Mouse (Mus musculus) heart, embryonic 14.5 days (tissue): Measurements from ENCODE around the gene Plagl2. TPM values are rescaled to one million over a fixed set of nuclear protein-coding genes. Genes with fewer than 3 reads are reported as not detected.

Source experiments
- ATAC-seq: fragments of 200-750 bp; cut with Nextera tagmentation; 2 replicates; pipeline ENCODE4 v1.8.0; 2017; ENCODE audit warnings: low read depth, moderate TSS enrichment; ENCODE audit not compliant: insufficient number of reproducible peaks, insufficient read depth, low FRiP score
- H3K27ac ChIP-seq, 2 experiments: fragments of 200-500 bp in 1 of 2; fragments of 300-500 bp in 1 of 2; sonication (generic) in 1 of 2; replicated peaks in 1 of 2; 2 replicates each; pipeline ENCODE4 v1.5.1; 2012 to 2014; ENCODE audit warnings: low read depth in 2 of 2, low read length in 2 of 2, control low read depth in 1 of 2, mild to moderate bottlenecking in 1 of 2, mixed read lengths in 1 of 2; ENCODE audit not compliant: control insufficient read depth in 1 of 2, insufficient read depth in 1 of 2
- H3K27me3 ChIP-seq: fragments of 300-500 bp; sonication (generic); 2 replicates; pipeline ENCODE4 v1.6.1; 2014; ENCODE audit warnings: mild to moderate bottlenecking, low read length, control low read depth; ENCODE audit not compliant: control insufficient read depth, insufficient read depth
- H3K36me3 ChIP-seq: fragments of 300-500 bp; sonication (generic); 2 replicates; pipeline ENCODE4 v1.6.1; 2014; ENCODE audit warnings: mild to moderate bottlenecking, control low read depth, low read length, mixed read lengths; ENCODE audit not compliant: control insufficient read depth, insufficient read depth
- H3K4me1 ChIP-seq, 2 experiments: fragments of 200-500 bp in 1 of 2; fragments of 300-500 bp in 1 of 2; sonication (generic) in 1 of 2; 2 replicates each; pipeline ENCODE4 v1.6.1; 2012 to 2014; ENCODE audit warnings: low read length in 2 of 2, control low read depth in 1 of 2, mixed read lengths in 1 of 2; ENCODE audit not compliant: control insufficient read depth in 2 of 2, insufficient read depth in 2 of 2
- H3K4me2 ChIP-seq: fragments of 300-500 bp; sonication (generic); 2 replicates; pipeline ENCODE4 v1.6.1; 2014; ENCODE audit warnings: mild to moderate bottlenecking, low read length
- H3K4me3 ChIP-seq, 2 experiments: fragments of 200-500 bp in 1 of 2; fragments of 300-500 bp in 1 of 2; sonication (generic) in 1 of 2; 2 replicates each; pipeline ENCODE4 v1.5.1; 2012 to 2014; ENCODE audit warnings: low read length in 2 of 2, mild to moderate bottlenecking in 2 of 2, control low read depth in 1 of 2, low read depth in 1 of 2, moderate library complexity in 1 of 2; ENCODE audit not compliant: control insufficient read depth in 1 of 2, insufficient read depth in 1 of 2
- H3K9ac ChIP-seq: fragments of 300-500 bp; sonication (generic); 2 replicates; pipeline ENCODE4 v1.6.1; 2014; ENCODE audit warnings: mild to moderate bottlenecking, low read length
- H3K9me3 ChIP-seq: fragments of 300-500 bp; sonication (generic); 2 replicates; pipeline ENCODE4 v1.6.1; 2016; ENCODE audit warnings: low read length, control low read depth; ENCODE audit not compliant: control insufficient read depth
- WGBS: fragments of 180-500 bp; shearing (Covaris S2); extraction: QIAGEN DNeasy Blood & Tissue Kit; methylation state at CpG from one replicate; pipeline ENCODE4 v1.1.7; 2014; 5-methylcytosine and 5-hydroxymethylcytosine counted together
- polyA plus RNA-seq: library from polyadenylated mRNA; unstranded; fragments of >200 nt; fragmentation: Nextera tagmentation; extraction: Ambion mirVana; gene quantifications from 2 replicates; pipeline ENCODE4 v1.2.1, GENCODE M21; 2014

Plagl2 gene
- polyA plus RNA-seq, 1 experiment from 2014 or later: 15.5 TPM

DNA sequence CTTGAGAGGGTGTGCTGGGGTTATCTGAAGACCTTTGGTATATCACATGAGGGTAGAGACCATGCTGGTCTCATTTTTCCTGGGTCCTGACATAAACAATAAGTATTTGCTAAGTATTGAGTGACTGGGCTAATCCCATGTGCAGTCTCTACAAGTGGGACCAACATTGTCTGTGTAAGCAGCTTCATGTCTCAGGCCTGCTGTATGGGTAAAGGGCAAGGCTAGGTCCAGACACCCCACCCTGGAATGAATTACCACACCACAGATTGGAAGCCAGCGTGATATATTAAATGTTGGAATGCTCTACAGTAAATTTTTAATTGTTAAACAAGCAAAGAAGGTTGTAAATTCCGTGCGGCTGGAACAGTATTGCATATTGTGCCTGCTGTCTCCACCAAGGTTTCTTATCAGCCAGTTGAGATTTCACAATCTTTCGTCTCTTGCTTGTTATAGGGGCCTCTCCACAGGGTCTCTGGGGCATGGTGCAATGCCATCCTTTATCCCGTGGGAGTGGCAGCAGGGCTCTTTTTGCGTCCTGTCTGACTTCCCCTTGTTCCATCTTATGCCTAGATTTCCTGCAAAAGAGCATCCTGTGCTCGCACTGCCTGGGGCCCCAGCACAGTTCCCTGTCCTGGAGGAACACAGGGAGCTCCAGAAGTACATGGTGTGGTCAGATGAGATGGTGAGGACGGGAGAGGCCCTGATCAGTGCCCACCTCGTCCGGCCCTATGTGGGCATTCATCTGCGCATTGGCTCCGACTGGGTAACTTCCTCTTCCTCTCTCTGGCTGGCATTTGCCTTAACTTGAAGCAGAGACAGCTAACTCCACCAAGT lies 18.0 kb upstream of the Plagl2 start:
- Histone ChIP-seq H3K9ac (no peak overlapping the region), H3K27ac (no peak overlapping the region), H3K4me1 (peaks cover 3 to 18% of the 10 kb centered on the region in 2 experiments; a peak in 3 of 4 replicates), H3K4me2 (no peak overlapping the region), H3K27me3 (no peaks in the 10 kb centered on the region), H3K36me3 (peaks cover 30% of the 10 kb centered on the region), H3K9me3 (no peaks in the 10 kb centered on the region), H3K4me3 (no peak overlapping the region)
- ATAC-seq: no peak
- WGBS: 50% methylated on average over 12 of the region's 12 CpGs

DNA sequence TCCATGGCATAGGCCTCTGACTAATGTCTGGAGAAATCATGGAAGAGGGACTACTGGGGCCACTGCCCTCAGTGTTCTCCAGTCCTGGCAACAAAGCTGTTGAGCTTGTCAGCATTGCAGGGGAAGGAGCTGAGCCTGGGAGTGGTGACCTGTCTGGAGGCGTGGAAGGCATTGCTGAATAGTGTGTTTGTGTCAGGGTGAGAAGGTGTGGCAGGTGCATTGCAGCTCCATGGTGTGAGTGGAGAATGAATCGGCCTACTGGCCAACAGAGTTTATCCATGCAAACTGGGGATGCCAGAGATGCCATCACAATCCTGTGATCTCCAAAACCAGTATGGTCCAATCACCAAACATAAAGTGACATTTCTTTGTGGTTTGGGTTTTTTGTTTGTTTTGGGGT lies 15.4 kb upstream of the Plagl2 start:
- 66% methylated on average over 2 of the region's 2 CpGs for WGBS
- H3K27me3 ChIP-seq: no peaks in the 10 kb centered on the region
- no peak overlapping the region for H3K9ac ChIP-seq
- ATAC-seq: no peak
- no peak overlapping the region for H3K4me2 ChIP-seq
- H3K4me3 ChIP-seq: no peak overlapping the region
- peaks cover 27% of the 10 kb centered on the region for H3K36me3 ChIP-seq
- H3K4me1 ChIP-seq: peaks cover 3 to 18% of the 10 kb centered on the region in 2 experiments; a peak in 3 of 4 replicates
- no peak overlapping the region for H3K27ac ChIP-seq
- H3K9me3 ChIP-seq: no peaks in the 10 kb centered on the region

DNA sequence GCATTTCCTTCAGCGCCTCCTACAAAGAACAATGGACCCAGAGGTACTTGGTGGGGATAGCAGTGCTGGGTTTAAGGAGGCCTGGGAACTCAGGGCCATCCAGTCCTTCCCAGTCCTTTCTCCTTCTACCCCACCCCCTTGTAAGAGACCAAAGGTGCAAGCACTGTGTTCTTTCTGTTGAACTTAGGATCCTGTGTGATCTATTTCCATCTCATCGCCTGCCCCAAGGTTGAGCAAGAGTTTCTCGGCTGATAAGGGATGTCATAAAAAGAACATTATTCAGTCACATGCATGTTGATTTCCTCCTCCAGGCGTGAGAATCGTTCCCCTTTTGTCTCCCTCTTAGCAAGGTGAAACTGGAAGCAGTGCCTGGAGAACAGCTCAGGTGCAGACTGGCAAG lies 8.5 kb upstream of the Plagl2 start:
- H3K4me1 ChIP-seq: no peaks in the 10 kb centered on the region
- no peak overlapping the region for H3K4me3 ChIP-seq
- H3K9me3 ChIP-seq: no peaks in the 10 kb centered on the region
- H3K36me3 ChIP-seq: peaks cover 66% of the 10 kb centered on the region
- no peak overlapping the region for H3K9ac ChIP-seq
- no peak for ATAC-seq
- 77% methylated on average over 5 of the region's 5 CpGs for WGBS
- no peak overlapping the region for H3K4me2 ChIP-seq
- H3K27me3 ChIP-seq: no peaks in the 10 kb centered on the region
- no peak overlapping the region for H3K27ac ChIP-seq

DNA sequence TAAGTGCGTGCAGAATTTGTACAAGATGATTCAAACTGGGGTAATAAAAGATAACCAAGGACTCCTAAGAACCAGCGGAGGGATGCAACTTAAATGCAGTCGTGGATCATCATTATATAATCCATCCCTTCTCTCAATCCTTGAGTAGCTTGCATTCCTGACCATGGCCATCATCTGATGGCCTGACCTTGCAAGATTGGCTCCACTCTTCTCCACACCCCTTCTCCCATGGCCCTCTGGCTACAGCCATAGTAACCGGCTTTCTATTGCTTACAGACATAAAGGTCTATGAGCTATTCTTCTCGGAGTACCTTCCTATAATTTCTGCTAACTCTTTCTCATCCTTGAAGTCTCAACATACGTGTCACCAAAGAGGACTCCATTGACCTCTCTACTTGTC lies 930 bp upstream of the Plagl2 start:
- H3K4me3 ChIP-seq: peak overlapping the region; percentile 97 to 98; a peak in 3 of 4 replicates
- peaks cover 28% of the 10 kb centered on the region for H3K36me3 ChIP-seq
- 65% methylated on average over 6 of the region's 6 CpGs for WGBS
- no peak for ATAC-seq
- H3K9ac ChIP-seq: peak overlapping the region; percentile 99
- H3K4me2 ChIP-seq: peak overlapping the region; percentile 84
- H3K27ac ChIP-seq: peak overlapping the region in 1 of 2 experiments; percentile 95; a peak in 1 of 4 replicates
- H3K27me3 ChIP-seq: no peaks in the 10 kb centered on the region
- peaks cover 9 to 37% of the 10 kb centered on the region in 2 experiments for H3K4me1 ChIP-seq
- no peaks in the 10 kb centered on the region for H3K9me3 ChIP-seq

DNA sequence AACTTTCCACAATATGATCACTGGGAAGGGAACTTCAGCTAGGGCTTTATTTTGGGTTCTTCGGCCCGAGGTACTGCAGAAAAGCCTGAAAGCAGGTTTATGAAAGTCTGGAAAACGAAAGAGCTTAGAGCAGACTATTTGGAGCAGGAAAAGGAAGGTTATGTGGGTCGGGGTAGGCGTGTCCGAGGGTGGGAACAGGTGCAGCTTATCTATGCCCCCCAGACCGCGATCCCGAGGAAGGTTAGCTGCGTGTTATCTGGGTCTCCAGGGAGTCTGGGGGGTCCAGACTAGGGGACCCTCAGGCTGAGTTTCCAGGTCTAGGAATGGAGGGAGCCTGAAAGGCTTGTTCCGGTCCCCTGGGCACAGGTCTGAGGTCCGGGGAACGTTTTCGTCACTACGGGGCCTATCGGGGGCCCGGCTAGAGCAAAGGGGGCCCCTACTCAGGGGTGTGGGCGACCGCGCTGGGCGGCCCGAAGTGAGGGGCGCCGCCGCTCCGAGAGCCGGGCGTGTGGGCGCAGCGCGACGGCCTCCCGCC lies 458 bp downstream of the Plagl2 start:
- peak overlapping the region; percentile 97 to 98 for H3K4me3 ChIP-seq
- H3K4me1 ChIP-seq: peaks cover 9 to 37% of the 10 kb centered on the region in 2 experiments
- peaks cover 29% of the 10 kb centered on the region for H3K36me3 ChIP-seq
- ATAC-seq: peak; percentile 17
- peak overlapping the region; percentile 90 to 95 for H3K27ac ChIP-seq
- no peaks in the 10 kb centered on the region for H3K27me3 ChIP-seq
- peak overlapping the region; percentile 99 for H3K9ac ChIP-seq
- peak overlapping the region; percentile 91 for H3K4me2 ChIP-seq
- H3K9me3 ChIP-seq: no peaks in the 10 kb centered on the region
- WGBS: 0% methylated on average over 17 of the region's 33 CpGs

DNA sequence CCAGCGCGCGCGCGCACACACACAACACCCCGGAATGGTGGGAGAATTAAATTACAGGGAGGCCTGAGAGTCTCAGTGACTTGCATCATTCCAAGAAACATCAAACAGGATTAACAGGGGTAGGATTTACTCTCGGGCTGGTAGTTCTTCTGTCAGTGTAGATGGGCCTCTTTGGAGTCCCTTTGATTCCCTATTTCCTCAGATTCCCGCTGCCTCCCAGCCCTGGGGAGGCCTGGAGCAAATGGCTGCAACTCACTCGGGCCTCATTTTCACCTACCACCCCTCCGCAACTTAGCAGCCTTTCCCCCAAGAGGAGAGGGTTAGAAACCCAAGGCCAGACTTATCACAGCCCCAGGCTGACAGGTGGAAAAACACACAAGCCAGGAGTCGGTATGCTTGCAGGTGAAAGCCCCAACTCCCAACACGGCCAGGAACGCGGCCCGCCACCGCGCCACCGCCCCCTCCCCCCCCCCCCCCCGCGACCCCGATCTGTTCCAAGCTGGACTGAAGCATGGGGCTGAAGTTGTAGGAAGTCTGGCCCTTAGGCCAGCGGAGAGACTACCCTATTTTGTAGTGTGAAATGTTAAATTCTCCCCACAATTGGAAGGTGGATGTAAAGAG lies 1.3 kb downstream of the Plagl2 start:
- Histone ChIP-seq H3K36me3 (peaks cover 29% of the 10 kb centered on the region), H3K4me3 (peak overlapping the region; percentile 97 to 98), H3K4me2 (peak overlapping the region; percentile 91), H3K27ac (peak overlapping the region; percentile 90 to 95), H3K27me3 (no peaks in the 10 kb centered on the region), H3K9me3 (no peaks in the 10 kb centered on the region), H3K9ac (peak overlapping the region; percentile 99), H3K4me1 (peaks cover 9 to 37% of the 10 kb centered on the region in 2 experiments)
- 2% methylated on average over 19 of the region's 22 CpGs for WGBS
- ATAC-seq: no peak

DNA sequence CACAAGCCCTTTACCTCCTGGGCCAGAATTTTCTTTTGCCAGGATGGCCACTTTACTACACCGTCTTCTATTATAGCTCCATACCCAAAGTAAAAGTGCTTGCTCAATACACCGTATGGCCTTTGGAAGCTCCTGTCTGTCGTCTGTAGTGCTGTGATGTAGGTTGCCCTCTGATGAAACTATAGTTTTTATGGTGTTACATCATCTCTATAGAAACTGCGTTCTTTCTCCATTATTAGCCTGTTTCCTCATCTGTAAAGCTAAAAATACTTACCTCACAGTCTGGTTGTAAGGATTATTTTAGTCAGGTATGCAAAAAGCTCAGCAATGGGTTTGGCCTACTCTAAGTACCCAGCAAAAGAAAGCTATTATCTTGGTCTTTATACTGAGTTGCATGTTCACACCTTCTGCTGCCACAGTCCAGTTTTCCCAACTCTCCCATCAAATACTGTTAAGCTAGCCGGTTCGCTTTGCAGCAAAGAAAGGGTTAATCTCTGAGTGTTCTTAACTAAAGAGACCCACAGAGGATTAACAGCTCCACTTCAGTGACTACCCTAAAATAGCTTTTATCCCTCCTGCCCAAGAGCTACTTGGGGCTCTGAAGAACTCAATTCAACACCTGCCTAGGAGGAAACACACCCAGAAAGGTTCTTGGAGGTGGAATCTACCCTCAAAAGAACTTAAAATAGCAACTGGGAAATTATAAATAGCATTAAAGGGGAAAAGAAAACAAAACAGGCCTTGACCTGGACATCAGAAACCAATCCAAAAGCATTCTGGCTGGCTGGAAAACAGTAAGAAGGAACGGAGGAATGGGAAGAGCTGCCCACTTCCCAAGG lies 2.0 kb downstream of the Plagl2 start:
- ATAC-seq: no peak
- WGBS: 25% methylated on average over 7 of the region's 7 CpGs
- peak overlapping the region; percentile 83 to 95 for H3K27ac ChIP-seq

More for the DNA sequence above, 2.0 kb downstream of the Plagl2 start:
- Histone ChIP-seq H3K9me3 (no peaks in the 10 kb centered on the region), H3K27me3 (no peaks in the 10 kb centered on the region), H3K36me3 (peaks cover 29% of the 10 kb centered on the region), H3K4me1 (peaks cover 9 to 37% of the 10 kb centered on the region in 2 experiments), H3K9ac (peak overlapping the region; percentile 99), H3K4me3 (peak overlapping the region; percentile 97 to 98), H3K4me2 (peak overlapping the region; percentile 91)
